Mouse (Mus musculus): Measurements from ENCODE around the gene Whamm. TPM values are rescaled to one million over a fixed set of nuclear protein-coding genes. Genes with fewer than 3 reads are reported as not detected.

Gene Whamm
- total and polyA plus RNA-seq, 3 experiments: 23.6 to 40.6 (median 25.3) TPM

DNA sequence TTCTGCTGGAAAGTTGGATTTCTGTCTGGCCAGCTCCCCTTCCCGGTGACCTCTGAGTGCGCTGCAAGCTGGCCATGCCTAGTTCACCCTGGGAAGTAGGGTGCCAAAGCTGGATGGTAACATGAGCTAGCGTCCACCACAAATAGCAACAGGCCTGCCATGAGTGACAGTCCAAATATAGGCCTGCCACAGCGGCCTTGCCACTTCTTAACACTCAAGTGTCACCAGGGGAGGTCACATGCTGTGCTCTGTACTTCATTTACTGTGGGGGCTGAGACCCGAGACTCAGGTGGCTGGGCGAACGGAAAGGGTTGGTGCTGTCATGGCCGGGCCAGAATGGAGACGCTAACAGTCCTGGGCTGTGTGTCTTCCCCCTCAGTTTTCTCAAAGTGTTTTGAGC, 4.2 kb upstream of the Whamm start, which contains the start of gene Fsd2:
Gene Fsd2, minus strand, starts transcription at position 53 of the 400 bp plus-strand sequence.
- H3K27me3 ChIP-seq (ENCODE audit: insufficient read depth, low read length): peaks cover 23% of the 10 kb centered on the region
- H3K9me3 ChIP-seq (replicated peaks): no peaks in the 10 kb centered on the region
- DNase-seq (ENCODE audit: low spot score) (no peak), ATAC-seq (ENCODE audit: extremely low read depth, insufficient number of reproducible peaks, low FRiP score, poor library complexity, severe bottlenecking) (no peak)
- H3K4me3 ChIP-seq (ENCODE audit: low read depth, low read length): no peak within 1 kb of the TSS
- H3K4me1 ChIP-seq (ENCODE audit: insufficient read depth, low read depth, low read length): peaks cover 9% of the 10 kb centered on the region
- no peaks in the 10 kb centered on the region for H3K36me3 ChIP-seq (replicated peaks)
- TF ChIP-seq CTCF (IDR thresholded peaks at IDR 0.05; ENCODE audit: low read depth, low read length): no peak
- TF ChIP-seq GATA1 (IDR thresholded peaks at IDR 0.05; ENCODE audit: borderline replicate concordance, low read length): no peak
- TF ChIP-seq TAL1 (conservative IDR thresholded peaks at IDR 0.05; ENCODE audit: low read depth, low read length): no peak
- TF ChIP-seq GATA2 (IDR thresholded peaks at IDR 0.05; ENCODE audit: borderline replicate concordance, low read depth, low read length): no peak
- TF ChIP-seq POLR2AphosphoS5 (IDR thresholded peaks at IDR 0.05; ENCODE audit: insufficient replicate concordance, low read depth, low read length): no peak

- DNase-seq (ENCODE audit: low spot score) (no peak), ATAC-seq (ENCODE audit: extremely low read depth, insufficient number of reproducible peaks, low FRiP score, poor library complexity, severe bottlenecking) (no peak)
- H3K27me3 ChIP-seq (ENCODE audit: insufficient read depth, low read length): peaks cover 23% of the 10 kb centered on the region
- H3K36me3 ChIP-seq (replicated peaks): no peaks in the 10 kb centered on the region
- TF ChIP-seq POLR2AphosphoS5 (IDR thresholded peaks at IDR 0.05; ENCODE audit: insufficient replicate concordance, low read depth, low read length) (no peak), GATA1 (IDR thresholded peaks at IDR 0.05; ENCODE audit: borderline replicate concordance, low read length) (no peak), CTCF (IDR thresholded peaks at IDR 0.05; ENCODE audit: low read depth, low read length) (no peak), TAL1 (conservative IDR thresholded peaks at IDR 0.05; ENCODE audit: low read depth, low read length) (no peak), GATA2 (IDR thresholded peaks at IDR 0.05; ENCODE audit: borderline replicate concordance, low read depth, low read length) (no peak)
- peaks cover 9% of the 10 kb centered on the region for H3K4me1 ChIP-seq (ENCODE audit: insufficient read depth, low read depth, low read length)
- H3K4me3 ChIP-seq (ENCODE audit: low read depth, low read length): no peak overlapping the region
- H3K9me3 ChIP-seq (replicated peaks): no peaks in the 10 kb centered on the region
Observed at GRCm38 (mm10) chr7:81567396-81567795, 3.7 kb upstream of the Whamm start.

GRCm38 (mm10) chr7:81569851-81570250, 1.2 kb upstream of the Whamm start:
- no peak for TF ChIP-seq GATA2 (IDR thresholded peaks at IDR 0.05; ENCODE audit: borderline replicate concordance, low read depth, low read length)
- TF ChIP-seq CTCF (IDR thresholded peaks at IDR 0.05; ENCODE audit: low read depth, low read length): no peak
- no peak for TF ChIP-seq TAL1 (conservative IDR thresholded peaks at IDR 0.05; ENCODE audit: low read depth, low read length)
- no peak for TF ChIP-seq GATA1 (IDR thresholded peaks at IDR 0.05; ENCODE audit: borderline replicate concordance, low read length)
- no peak for TF ChIP-seq POLR2AphosphoS5 (IDR thresholded peaks at IDR 0.05; ENCODE audit: insufficient replicate concordance, low read depth, low read length)
- no peaks in the 10 kb centered on the region for H3K9me3 ChIP-seq (replicated peaks)
- H3K36me3 ChIP-seq (replicated peaks): peaks cover 12% of the 10 kb centered on the region
- peaks cover 11% of the 10 kb centered on the region for H3K27me3 ChIP-seq (ENCODE audit: insufficient read depth, low read length)
- no peak overlapping the region for H3K4me3 ChIP-seq (ENCODE audit: low read depth, low read length)
- ATAC-seq (ENCODE audit: extremely low read depth, insufficient number of reproducible peaks, low FRiP score, poor library complexity, severe bottlenecking) (no peak), DNase-seq (ENCODE audit: low spot score) (no peak)
- H3K4me1 ChIP-seq (ENCODE audit: insufficient read depth, low read depth, low read length): peaks cover 26% of the 10 kb centered on the region

GRCm38 (mm10) chr7:81570271-81570670, 795 bp upstream of the Whamm start:
- no peak for ATAC-seq (ENCODE audit: extremely low read depth, insufficient number of reproducible peaks, low FRiP score, poor library complexity, severe bottlenecking)

GRCm38 (mm10) chr7:81570752-81571107, 336 bp upstream of the Whamm start:
- no peak; the same call in 1 of the 2 replicates for ATAC-seq (ENCODE audit: extremely low read depth, insufficient number of reproducible peaks, low FRiP score, poor library complexity, severe bottlenecking)
- no peak for TF ChIP-seq GATA1 (IDR thresholded peaks at IDR 0.05; ENCODE audit: borderline replicate concordance, low read length)
- TF ChIP-seq GATA2 (IDR thresholded peaks at IDR 0.05; ENCODE audit: borderline replicate concordance, low read depth, low read length): no peak

More at GRCm38 (mm10) chr7:81570271-81570670, 795 bp upstream of the Whamm start:
- DNase-seq (ENCODE audit: low spot score): no peak
- Histone ChIP-seq H3K9me3 (replicated peaks) (no peaks in the 10 kb centered on the region), H3K27me3 (ENCODE audit: insufficient read depth, low read length) (peaks cover 10% of the 10 kb centered on the region), H3K36me3 (replicated peaks) (peaks cover 17% of the 10 kb centered on the region), H3K4me3 (ENCODE audit: low read depth, low read length) (no peak overlapping the region), H3K4me1 (ENCODE audit: insufficient read depth, low read depth, low read length) (peaks cover 30% of the 10 kb centered on the region)
- no peak for TF ChIP-seq GATA1 (IDR thresholded peaks at IDR 0.05; ENCODE audit: borderline replicate concordance, low read length)
- no peak for TF ChIP-seq CTCF (IDR thresholded peaks at IDR 0.05; ENCODE audit: low read depth, low read length)
- TF ChIP-seq GATA2 (IDR thresholded peaks at IDR 0.05; ENCODE audit: borderline replicate concordance, low read depth, low read length): no peak
- TF ChIP-seq TAL1 (conservative IDR thresholded peaks at IDR 0.05; ENCODE audit: low read depth, low read length): no peak
- TF ChIP-seq POLR2AphosphoS5 (IDR thresholded peaks at IDR 0.05; ENCODE audit: insufficient replicate concordance, low read depth, low read length): no peak

GRCm38 (mm10) chr7:81571941-81572441, 925 bp downstream of the Whamm start:
- peaks cover 41% of the 10 kb centered on the region for H3K4me1 ChIP-seq (ENCODE audit: insufficient read depth, low read depth, low read length)
- peaks cover 34% of the 10 kb centered on the region for H3K36me3 ChIP-seq (replicated peaks)
- DNase-seq (ENCODE audit: low spot score) (no peak), ATAC-seq (ENCODE audit: extremely low read depth, insufficient number of reproducible peaks, low FRiP score, poor library complexity, severe bottlenecking) (no peak)
- H3K27me3 ChIP-seq (ENCODE audit: insufficient read depth, low read length): peaks cover 1% of the 10 kb centered on the region
- peak overlapping the region; percentile 94 for H3K4me3 ChIP-seq (ENCODE audit: low read depth, low read length)
- H3K9me3 ChIP-seq (replicated peaks): no peaks in the 10 kb centered on the region
- TF ChIP-seq POLR2AphosphoS5 (IDR thresholded peaks at IDR 0.05; ENCODE audit: insufficient replicate concordance, low read depth, low read length) (no peak), GATA1 (IDR thresholded peaks at IDR 0.05; ENCODE audit: borderline replicate concordance, low read length) (no peak), GATA2 (IDR thresholded peaks at IDR 0.05; ENCODE audit: borderline replicate concordance, low read depth, low read length) (no peak), CTCF (IDR thresholded peaks at IDR 0.05; ENCODE audit: low read depth, low read length) (no peak)

More at GRCm38 (mm10) chr7:81570752-81571107, 336 bp upstream of the Whamm start:
- peaks cover 30% of the 10 kb centered on the region for H3K4me1 ChIP-seq (ENCODE audit: insufficient read depth, low read depth, low read length)
- peaks cover 21% of the 10 kb centered on the region for H3K36me3 ChIP-seq (replicated peaks)
- H3K27me3 ChIP-seq (ENCODE audit: insufficient read depth, low read length): peaks cover 6% of the 10 kb centered on the region
- peak overlapping the region; percentile 94; the same call in 1 of the 2 replicates for H3K4me3 ChIP-seq (ENCODE audit: low read depth, low read length)
- DNase-seq (ENCODE audit: low spot score): no peak
- H3K9me3 ChIP-seq (replicated peaks): no peaks in the 10 kb centered on the region

Data from G1E (cell line).